Mouse (Mus musculus) stomach, embryonic 15.5 days (tissue): ENCODE data around the gene Sec1. TPM values are rescaled to one million over a fixed set of nuclear protein-coding genes. Genes with fewer than 3 reads are reported as not detected.

Experiments used
- ATAC-seq: fragments of 200-750 bp; cut with Nextera tagmentation; 2 replicates; pipeline ENCODE4 v1.8.0; 2017; ENCODE audit warnings: low read depth, moderate number of reproducible peaks, moderate TSS enrichment; ENCODE audit not compliant: insufficient read depth, low FRiP score
- H3K27ac ChIP-seq: fragments of 300-500 bp; sonication (generic); 2 replicates; pipeline ENCODE4 v1.5.1; 2015; ENCODE audit warnings: mild to moderate bottlenecking, inconsistent platforms
- H3K27me3 ChIP-seq: fragments of 300-500 bp; sonication (generic); replicated peaks from 2 replicates; pipeline ENCODE4 v1.6.1; 2015; ENCODE audit warnings: inconsistent platforms
- H3K36me3 ChIP-seq: fragments of 300-500 bp; sonication (generic); 2 replicates; pipeline ENCODE4 v1.6.1; 2015; ENCODE audit warnings: inconsistent platforms
- H3K4me1 ChIP-seq: fragments of 300-500 bp; sonication (generic); 2 replicates; pipeline ENCODE4 v1.6.1; 2015; ENCODE audit warnings: inconsistent platforms
- H3K4me2 ChIP-seq: fragments of 300-500 bp; sonication (generic); 2 replicates; pipeline ENCODE4 v1.6.1; 2015; ENCODE audit warnings: mild to moderate bottlenecking, inconsistent platforms
- H3K4me3 ChIP-seq: fragments of 300-500 bp; sonication (generic); replicated peaks from 2 replicates; pipeline ENCODE4 v1.5.1; 2015; ENCODE audit warnings: inconsistent platforms
- H3K9ac ChIP-seq: fragments of 300-500 bp; sonication (generic); 2 replicates; pipeline ENCODE4 v1.6.1; 2015; ENCODE audit warnings: inconsistent platforms
- H3K9me3 ChIP-seq: fragments of 300-500 bp; sonication (generic); 2 replicates; pipeline ENCODE4 v1.6.1; 2016; ENCODE audit warnings: inconsistent platforms
- WGBS: fragments of 180-500 bp; shearing (Covaris S2); methylation state at CpG from one replicate; pipeline ENCODE4 v1.1.7; 2015; 5-methylcytosine and 5-hydroxymethylcytosine counted together
- polyA plus RNA-seq: library from polyadenylated mRNA; unstranded; fragments of >200 nt; fragmentation: Nextera tagmentation; extraction: Ambion mirVana; gene quantifications from 2 replicates; pipeline ENCODE4 v1.2.1, GENCODE M21; 2015

Gene Sec1
- polyA plus RNA-seq, 1 experiment from 2014 or later, result 3.6 TPM

GRCm38 (mm10) chr7:45725151-45725550 is 30.9 kb upstream of the Sec1 start:
- peaks cover 45% of the 10 kb centered on the region for H3K36me3 ChIP-seq
- H3K9me3 ChIP-seq, result no peaks in the 10 kb centered on the region
- H3K4me3 ChIP-seq, result no peak overlapping the region
- peaks cover 20% of the 10 kb centered on the region; the same call in 1 of the 2 replicates for H3K4me1 ChIP-seq
- ATAC-seq, result no peak
- no peak overlapping the region for H3K9ac ChIP-seq
- 90% methylated on average over 9 of the region's 9 CpGs for WGBS
- no peak overlapping the region for H3K27ac ChIP-seq
- H3K4me2 ChIP-seq, result no peak overlapping the region
- H3K27me3 ChIP-seq, result no peaks in the 10 kb centered on the region

GRCm38 (mm10) chr7:45723781-45724180 is 29.6 kb upstream of the Sec1 start:
- peaks cover 28% of the 10 kb centered on the region for H3K4me1 ChIP-seq
- 90% methylated on average over 14 of the region's 14 CpGs for WGBS
- no peaks in the 10 kb centered on the region for H3K9me3 ChIP-seq
- no peak for ATAC-seq
- H3K4me3 ChIP-seq, result no peak overlapping the region
- no peak overlapping the region for H3K9ac ChIP-seq
- H3K36me3 ChIP-seq, result peaks cover 49% of the 10 kb centered on the region
- H3K27me3 ChIP-seq, result no peaks in the 10 kb centered on the region
- no peak overlapping the region for H3K27ac ChIP-seq
- no peak overlapping the region for H3K4me2 ChIP-seq

- Histone ChIP-seq H3K4me1 (peaks cover 29% of the 10 kb centered on the region), H3K4me3 (no peak overlapping the region), H3K27ac (no peak overlapping the region), H3K36me3 (peaks cover 49% of the 10 kb centered on the region), H3K27me3 (no peaks in the 10 kb centered on the region), H3K9ac (no peak overlapping the region), H3K9me3 (no peaks in the 10 kb centered on the region), H3K4me2 (no peak overlapping the region)
- WGBS, result 86% methylated on average over 4 of the region's 4 CpGs
- no peak for ATAC-seq
Measured at GRCm38 (mm10) chr7:45723301-45723700, 29.1 kb upstream of the Sec1 start.

- ATAC-seq, result no peak
- Histone ChIP-seq H3K9ac (no peak overlapping the region), H3K27me3 (no peaks in the 10 kb centered on the region), H3K4me3 (peak overlapping the region; percentile 11; the same call in 1 of the 2 replicates), H3K9me3 (no peaks in the 10 kb centered on the region), H3K4me2 (peak overlapping the region; percentile 33), H3K4me1 (peaks cover 29% of the 10 kb centered on the region), H3K27ac (peak overlapping the region; percentile 68; the same call in 1 of the 2 replicates), H3K36me3 (peaks cover 49% of the 10 kb centered on the region)
- WGBS, result 71% methylated on average over 13 of the region's 13 CpGs
Measured at GRCm38 (mm10) chr7:45722348-45722713, 28.1 kb upstream of the Sec1 start.

- 59% methylated on average over 13 of the region's 13 CpGs for WGBS
- ATAC-seq, result no peak
- Histone ChIP-seq H3K36me3 (peaks cover 49% of the 10 kb centered on the region), H3K9ac (no peak overlapping the region), H3K4me3 (peak overlapping the region; percentile 11; the same call in 1 of the 2 replicates), H3K27ac (peak overlapping the region; percentile 68), H3K4me1 (peaks cover 30% of the 10 kb centered on the region), H3K27me3 (no peaks in the 10 kb centered on the region), H3K9me3 (no peaks in the 10 kb centered on the region), H3K4me2 (peak overlapping the region; percentile 33)
Measured at GRCm38 (mm10) chr7:45721642-45722347, 27.6 kb upstream of the Sec1 start.

GRCm38 (mm10) chr7:45721234-45721571 is 27.0 kb upstream of the Sec1 start:
- peaks cover 32% of the 10 kb centered on the region for H3K4me1 ChIP-seq
- 68% methylated on average over 7 of the region's 7 CpGs for WGBS
- peak overlapping the region; percentile 33 for H3K4me2 ChIP-seq
- H3K27ac ChIP-seq, result peak overlapping the region; percentile 68
- H3K4me3 ChIP-seq, result peak overlapping the region; percentile 11
- H3K9me3 ChIP-seq, result no peaks in the 10 kb centered on the region
- no peak for ATAC-seq
- H3K27me3 ChIP-seq, result no peaks in the 10 kb centered on the region
- peaks cover 49% of the 10 kb centered on the region for H3K36me3 ChIP-seq
- H3K9ac ChIP-seq, result no peak overlapping the region

- no peaks in the 10 kb centered on the region for H3K27me3 ChIP-seq
- ATAC-seq, result peak; percentile 83
- peak within 1 kb of the TSS; percentile 11 for H3K4me3 ChIP-seq
- H3K4me1 ChIP-seq, result peaks cover 38% of the 10 kb centered on the region
- peak within 1 kb of the TSS; percentile 80 for H3K4me2 ChIP-seq
- H3K9ac ChIP-seq, result no peak within 1 kb of the TSS
- whole genome bisulfite sequencing, result 71% methylated on average over 14 of the region's 14 CpGs
- no peaks in the 10 kb centered on the region for H3K9me3 ChIP-seq
- H3K27ac ChIP-seq, result peak within 1 kb of the TSS; percentile 68
- H3K36me3 ChIP-seq, result peaks cover 48% of the 10 kb centered on the region
Measured at GRCm38 (mm10) chr7:45720413-45721233, 26.4 kb upstream of the Sec1 start, which contains the start of gene Fam83e. Gene Fam83e, plus strand, starts transcription at chr7:45721212.

GRCm38 (mm10) chr7:45719738-45720412 is 25.7 kb upstream of the Sec1 start:
- no peaks in the 10 kb centered on the region for H3K27me3 ChIP-seq
- H3K4me1 ChIP-seq, result peaks cover 42% of the 10 kb centered on the region
- H3K9me3 ChIP-seq, result no peaks in the 10 kb centered on the region
- peaks cover 41% of the 10 kb centered on the region for H3K36me3 ChIP-seq
- no peak for ATAC-seq
- WGBS, result 80% methylated on average over 16 of the region's 16 CpGs
- H3K4me3 ChIP-seq, result peak overlapping the region; percentile 92; the same call in 1 of the 2 replicates
- H3K4me2 ChIP-seq, result peak overlapping the region; percentile 80; the same call in 1 of the 2 replicates
- H3K27ac ChIP-seq, result peak overlapping the region; percentile 94; the same call in 1 of the 2 replicates
- H3K9ac ChIP-seq, result no peak overlapping the region

- Histone ChIP-seq H3K4me3 (peak overlapping the region; percentile 92), H3K4me2 (peak overlapping the region; percentile 80), H3K9ac (peak overlapping the region; percentile 96), H3K27ac (peak overlapping the region; percentile 94), H3K4me1 (peaks cover 47% of the 10 kb centered on the region), H3K36me3 (peaks cover 35% of the 10 kb centered on the region), H3K27me3 (no peaks in the 10 kb centered on the region), H3K9me3 (no peaks in the 10 kb centered on the region)
- ATAC-seq, result no peak
- WGBS, result 69% methylated on average over 10 of the region's 10 CpGs
Measured at GRCm38 (mm10) chr7:45719180-45719579, 25.0 kb upstream of the Sec1 start.

- Histone ChIP-seq H3K4me2 (peak overlapping the region; percentile 80), H3K27me3 (no peaks in the 10 kb centered on the region), H3K4me3 (peak overlapping the region; percentile 92), H3K4me1 (peaks cover 55% of the 10 kb centered on the region), H3K27ac (peak overlapping the region; percentile 94), H3K9me3 (no peaks in the 10 kb centered on the region), H3K36me3 (peaks cover 29% of the 10 kb centered on the region), H3K9ac (peak overlapping the region; percentile 96)
- under 1% methylated on average over 20 of the region's 20 CpGs for WGBS
- no peak for ATAC-seq
Measured at GRCm38 (mm10) chr7:45718331-45718730, 24.1 kb upstream of the Sec1 start.

GRCm38 (mm10) chr7:45717918-45718297 is 23.7 kb upstream of the Sec1 start, which contains the start of gene Sphk2:
Gene Sphk2, minus strand, starts transcription at chr7:45718002.
- Histone ChIP-seq H3K9me3 (no peaks in the 10 kb centered on the region), H3K4me2 (peak within 1 kb of the TSS; percentile 80), H3K4me1 (peaks cover 59% of the 10 kb centered on the region), H3K27me3 (no peaks in the 10 kb centered on the region), H3K27ac (peak within 1 kb of the TSS; percentile 94), H3K36me3 (peaks cover 29% of the 10 kb centered on the region), H3K4me3 (peak within 1 kb of the TSS; percentile 92), H3K9ac (peak within 1 kb of the TSS; percentile 96)
- WGBS, result under 1% methylated on average over 41 of the region's 41 CpGs
- peak; percentile 47 for ATAC-seq
